Mouse (Mus musculus) retina, adult 2 months (tissue): ENCODE results near the gene Galk1.
A peak's percentile ranks its signal among the peaks of the same experiment; 100 is the strongest.

Experiments
- DNase-seq: peaks from one replicate; pipeline ENCODE4 v3.0.0-alpha.2; 2012; ENCODE audit warnings: low read depth, low spot score

The Galk1 gene

DNA sequence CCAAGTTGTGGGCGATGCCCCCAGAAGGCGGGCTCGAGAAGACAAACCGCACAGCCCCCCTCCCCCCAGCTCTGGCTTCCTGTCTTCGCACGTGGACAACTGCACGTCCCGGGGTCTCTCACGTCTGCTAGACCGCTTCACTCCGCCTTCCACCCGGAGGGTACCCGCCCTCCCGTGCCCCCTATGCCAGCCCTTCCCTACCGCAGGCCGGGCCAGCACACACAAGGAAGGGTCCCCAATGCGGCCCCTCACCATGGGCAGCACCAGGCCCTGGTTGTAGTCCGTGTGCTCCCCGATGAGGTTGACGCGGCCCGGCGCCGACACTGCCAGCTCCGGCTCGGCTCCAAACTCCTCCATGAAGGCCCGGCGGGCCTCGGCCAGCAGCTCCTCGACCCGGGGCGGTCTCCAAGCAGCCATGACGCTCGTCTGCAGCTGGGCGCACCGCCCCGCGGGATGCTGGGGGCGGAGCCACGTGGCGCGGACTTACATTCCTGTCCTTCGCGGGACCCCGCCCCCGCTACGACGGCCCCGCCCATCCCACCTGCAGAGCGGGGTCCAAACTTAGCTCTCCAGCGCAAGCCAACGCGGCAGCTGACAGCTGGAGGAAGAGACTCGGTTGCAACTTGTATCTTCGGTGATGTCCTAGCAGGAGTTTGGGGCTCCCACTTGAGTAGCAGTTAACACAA lies at the start of gene Galk1:
Galk1 (minus strand) TSS at position 458 of the 686 bp plus-strand sequence.
- peak; percentile 65 for DNase-seq

DNA sequence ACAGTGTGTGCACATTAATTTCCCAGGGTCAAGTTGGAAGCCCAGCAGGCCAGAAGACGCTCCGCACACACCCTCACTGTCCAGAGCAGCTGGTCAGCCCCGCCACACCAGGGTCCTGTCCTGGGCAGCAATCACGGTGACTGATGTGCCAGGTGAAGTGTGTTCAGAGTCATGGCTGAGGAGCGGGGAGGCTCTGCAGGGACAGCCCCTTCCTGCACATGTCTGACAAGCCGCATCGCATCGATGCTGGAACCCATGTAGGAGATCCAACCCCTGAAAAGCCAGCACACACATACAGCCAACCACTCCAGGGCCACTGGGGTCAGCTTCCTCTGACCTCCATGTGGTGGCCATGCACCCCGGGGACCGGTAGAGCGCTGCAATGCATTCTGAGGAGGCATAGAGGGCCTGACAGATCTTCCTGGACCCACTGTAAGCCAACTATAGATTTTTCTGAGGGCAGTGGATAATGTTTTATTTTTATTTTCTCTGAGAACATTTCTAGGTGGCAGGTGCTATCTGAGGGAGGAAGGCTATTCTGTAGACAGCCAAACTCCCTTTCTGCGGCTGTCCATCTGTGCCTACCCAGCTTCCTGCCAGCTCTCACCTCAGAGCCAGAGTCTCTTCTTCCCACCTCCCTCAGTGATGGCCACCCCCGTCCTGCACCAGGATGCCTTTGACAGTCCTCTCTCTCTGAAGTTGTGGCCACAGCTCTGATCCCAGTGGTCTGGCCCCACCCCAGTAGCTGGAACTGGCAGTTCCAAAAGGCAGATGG lies 49.3 kb upstream of the Galk1 start:
- no peak for DNase-seq

DNA sequence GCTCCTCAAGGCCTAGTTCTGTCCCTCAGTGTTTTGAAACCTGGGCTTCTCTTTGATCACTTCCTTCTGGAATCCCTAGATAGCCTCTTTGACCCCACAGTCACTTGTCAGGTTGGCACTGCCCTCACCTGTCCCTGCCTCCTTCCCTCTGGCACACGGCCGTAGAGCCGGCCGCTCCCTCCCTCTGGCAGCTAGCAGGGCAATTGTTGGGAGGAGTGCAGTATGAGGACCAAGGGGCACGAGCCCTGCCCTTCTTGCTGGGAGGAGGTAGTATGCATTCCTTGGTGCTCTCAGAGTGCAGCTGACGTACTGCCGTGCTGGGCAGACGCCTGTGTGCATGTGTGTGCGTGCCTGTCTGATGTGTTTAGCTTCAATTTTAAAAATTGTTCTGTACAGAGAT lies 48.1 kb upstream of the Galk1 start:
- DNase-seq, result no peak

DNA sequence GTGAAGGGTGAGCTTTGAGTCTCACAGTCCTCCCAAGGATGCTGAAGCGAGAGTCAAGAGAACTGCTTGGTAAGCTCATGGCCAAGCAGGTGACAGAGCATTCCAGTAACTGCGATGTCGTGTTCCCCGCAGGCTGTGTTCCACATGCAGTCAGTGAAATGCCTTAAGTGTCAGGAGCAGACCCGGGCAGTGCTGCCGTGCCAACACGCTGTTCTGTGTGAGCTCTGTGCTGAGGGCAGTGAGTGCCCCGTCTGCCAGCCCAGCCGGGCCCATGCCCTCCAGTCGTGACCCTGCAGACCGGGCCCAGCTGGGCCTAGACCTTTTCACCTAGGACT lies 47.1 kb upstream of the Galk1 start:
- no peak for DNase-seq

DNA sequence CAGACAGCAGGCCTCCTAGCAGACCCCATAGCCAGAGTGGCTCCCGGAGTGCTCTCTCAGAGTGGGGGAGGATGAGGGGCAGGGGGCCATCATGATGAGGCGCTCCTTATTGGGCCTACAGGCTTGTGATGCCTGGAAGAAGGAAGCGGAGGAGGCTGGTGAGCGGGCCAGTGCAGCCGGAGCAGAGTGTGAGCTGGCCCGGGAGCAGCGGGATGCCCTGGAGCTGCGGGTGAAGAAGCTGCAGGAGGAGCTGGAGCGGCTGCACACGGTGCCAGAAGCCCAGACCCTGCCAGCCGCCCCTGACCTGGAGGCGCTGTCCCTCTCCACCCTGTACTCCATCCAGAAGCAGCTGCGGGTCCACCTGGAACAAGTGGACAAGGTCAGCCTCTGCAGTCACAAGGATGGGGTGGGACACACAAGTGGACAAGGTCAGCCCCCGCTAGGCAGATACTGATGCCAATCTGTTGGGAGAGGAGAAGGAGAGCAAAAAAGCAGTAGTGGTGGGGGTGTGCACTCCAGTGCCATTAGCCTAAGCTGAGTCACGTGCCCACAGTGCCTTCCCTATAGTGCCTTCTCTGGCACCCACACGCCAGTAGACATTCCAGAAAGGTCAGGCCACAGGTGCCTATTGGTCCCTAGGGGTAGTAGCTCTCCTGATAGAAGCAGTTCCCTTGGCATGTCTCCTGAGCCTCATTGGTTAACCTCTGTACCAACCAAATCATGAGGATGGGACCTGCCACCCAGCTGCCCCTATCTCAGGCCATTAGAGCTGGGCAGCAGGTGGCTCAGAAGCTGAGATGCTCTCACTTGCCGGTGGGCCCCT lies 46.6 kb upstream of the Galk1 start:
- no peak for DNase-seq

DNA sequence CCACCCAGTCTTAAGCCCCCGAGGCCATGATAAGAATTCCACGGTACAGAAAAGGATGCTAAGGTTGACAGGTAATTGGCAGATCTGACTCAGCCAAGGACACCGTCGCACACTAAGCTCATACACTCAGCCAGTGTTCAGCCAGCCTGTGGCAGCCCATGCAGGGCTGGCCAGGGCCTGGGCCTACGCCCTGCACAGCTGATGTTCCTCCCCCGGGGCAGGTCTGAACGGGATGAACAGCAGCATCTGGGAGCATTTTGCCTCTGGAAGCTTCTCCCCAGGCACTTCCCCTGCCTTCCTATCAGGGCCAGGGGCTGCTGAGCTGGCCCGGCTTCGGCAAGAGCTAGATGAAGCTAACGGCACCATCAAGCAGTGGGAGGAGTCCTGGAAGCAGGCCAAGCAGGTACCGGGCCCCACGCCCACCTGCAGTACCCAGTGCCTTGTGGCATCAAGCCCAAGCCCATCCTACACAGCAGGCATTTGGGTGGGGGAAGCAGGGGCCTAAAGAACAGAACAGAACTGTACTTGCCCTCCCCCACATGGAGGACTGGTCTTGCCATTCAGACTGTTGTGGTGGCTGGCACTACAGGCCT lies 45.6 kb upstream of the Galk1 start:
- no peak for DNase-seq

DNA sequence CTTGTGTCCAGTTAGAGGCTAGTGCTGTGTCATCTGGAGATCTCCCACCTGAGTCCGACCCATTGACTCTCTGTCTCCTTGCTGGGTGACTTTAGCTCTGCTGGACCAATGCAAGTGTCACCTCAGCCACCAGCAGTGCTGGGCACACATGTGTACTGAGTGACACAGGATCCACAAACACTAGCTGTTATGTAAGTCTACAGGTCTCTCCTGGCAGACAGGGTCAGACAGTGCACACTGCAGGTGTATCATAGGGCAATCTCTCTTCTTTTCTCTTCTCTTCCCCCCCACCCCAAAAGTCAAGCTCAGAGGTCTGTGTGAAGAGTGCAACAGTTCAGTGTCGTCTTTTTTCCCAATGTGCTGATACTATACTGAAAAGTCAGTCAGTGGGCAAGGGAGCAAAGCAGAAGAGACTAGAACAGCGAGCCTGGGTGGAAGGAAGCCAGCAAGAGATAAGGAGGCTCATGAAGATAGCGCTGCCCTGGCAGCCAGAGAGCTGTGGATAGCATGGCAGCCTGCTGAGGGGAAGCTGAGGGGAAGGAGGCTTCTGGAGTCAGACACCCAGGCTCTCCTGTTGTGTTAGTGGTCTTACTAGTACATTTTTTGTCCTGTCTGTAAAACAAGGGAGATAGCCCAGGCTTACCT lies 44.8 kb upstream of the Galk1 start:
- no peak for DNase-seq

DNA sequence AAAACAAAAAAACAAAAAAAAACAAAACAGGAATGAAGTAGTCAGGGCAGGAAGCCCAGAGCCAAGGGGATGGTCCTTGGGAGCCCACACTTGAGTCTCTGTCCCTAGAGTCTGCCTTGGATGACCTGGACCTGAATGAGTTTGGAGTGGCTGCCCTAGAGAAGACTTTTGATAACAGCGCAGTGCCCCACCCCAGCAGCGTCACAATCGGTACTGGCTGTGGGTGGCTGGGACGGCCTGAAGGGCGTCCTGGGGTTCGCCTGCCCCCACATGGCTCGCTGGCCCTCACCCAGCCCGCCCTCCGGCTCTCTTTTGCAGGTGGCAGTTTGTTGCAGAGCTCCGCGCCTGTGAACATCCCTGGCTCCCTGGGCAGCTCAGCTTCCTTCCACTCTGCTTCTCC lies 43.4 kb upstream of the Galk1 start:
- no peak for DNase-seq

DNA sequence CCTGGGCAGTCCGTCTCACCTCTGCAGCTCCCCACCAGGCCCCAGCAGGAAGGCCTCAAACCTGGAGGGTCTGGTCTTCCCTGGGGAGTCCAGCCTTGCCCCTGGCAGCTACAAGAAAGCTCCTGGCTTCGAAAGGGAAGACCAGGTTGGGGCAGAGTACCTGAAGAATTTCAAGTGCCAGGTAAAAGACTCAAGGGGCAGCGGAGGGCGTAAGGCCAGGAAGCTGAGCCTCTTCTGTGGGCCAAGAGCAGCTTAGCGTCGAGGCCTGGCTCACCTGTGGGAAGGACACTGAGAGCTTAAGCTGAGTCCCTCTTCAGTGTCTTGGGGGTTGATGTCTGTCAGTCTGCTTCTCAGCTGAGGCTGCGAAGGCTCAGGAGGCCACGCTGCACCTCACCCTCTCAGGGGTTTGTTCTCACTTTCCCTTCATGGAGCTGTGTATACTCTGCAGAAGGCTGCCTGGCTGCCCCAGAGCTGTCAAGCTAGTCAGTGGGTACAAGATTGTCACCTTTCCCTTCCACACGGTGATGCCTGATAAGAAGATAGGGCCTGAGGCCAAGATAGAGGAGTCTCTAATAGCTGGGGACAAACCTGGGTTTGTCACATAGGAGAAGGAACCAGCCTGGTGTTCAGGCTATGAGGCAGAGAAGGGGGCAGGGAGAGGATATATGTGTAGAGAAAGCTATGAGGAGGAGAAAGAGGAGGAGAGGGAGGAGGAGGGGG lies 41.2 kb upstream of the Galk1 start:
- no peak for DNase-seq

DNA sequence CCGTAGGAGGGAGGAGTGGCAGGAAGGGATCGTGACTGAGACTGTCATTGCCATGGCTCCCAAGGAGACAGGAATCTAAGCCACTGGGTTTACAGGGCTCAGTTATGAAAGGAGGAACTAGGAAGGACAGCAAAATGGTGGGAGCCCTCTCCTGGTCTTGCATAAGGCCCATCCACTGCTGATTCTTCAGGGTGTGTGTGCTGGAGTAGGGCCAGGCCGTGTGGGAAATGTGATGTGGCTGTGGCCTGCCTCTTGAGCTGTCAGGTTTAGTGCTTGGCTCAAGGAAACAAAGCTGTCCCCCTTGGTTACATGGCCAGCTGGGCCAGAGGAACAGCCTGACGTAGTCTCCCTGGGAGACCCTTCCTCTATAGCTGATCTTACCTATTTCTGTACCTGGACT lies 37.7 kb upstream of the Galk1 start:
- DNase-seq, result no peak

DNA sequence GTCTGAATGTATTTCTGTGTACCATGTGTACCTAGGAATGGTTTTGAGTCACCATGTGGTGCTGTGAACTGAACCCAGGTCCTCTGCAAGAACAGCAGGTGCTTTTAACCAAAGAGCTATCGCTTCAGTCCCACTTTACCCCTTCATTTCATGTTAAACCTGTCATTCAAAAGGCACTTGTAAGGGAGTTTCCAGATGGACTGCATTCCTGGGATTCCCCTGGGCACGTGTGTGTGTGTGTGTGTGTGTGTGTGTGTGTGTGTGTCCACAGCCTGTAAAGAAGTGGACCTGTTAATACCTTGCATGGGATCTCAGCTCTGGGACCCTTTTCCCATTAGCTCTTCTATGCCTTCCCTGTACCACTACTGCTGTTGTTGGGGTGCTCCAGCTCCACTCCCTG lies 37.1 kb upstream of the Galk1 start:
- no peak for DNase-seq

DNA sequence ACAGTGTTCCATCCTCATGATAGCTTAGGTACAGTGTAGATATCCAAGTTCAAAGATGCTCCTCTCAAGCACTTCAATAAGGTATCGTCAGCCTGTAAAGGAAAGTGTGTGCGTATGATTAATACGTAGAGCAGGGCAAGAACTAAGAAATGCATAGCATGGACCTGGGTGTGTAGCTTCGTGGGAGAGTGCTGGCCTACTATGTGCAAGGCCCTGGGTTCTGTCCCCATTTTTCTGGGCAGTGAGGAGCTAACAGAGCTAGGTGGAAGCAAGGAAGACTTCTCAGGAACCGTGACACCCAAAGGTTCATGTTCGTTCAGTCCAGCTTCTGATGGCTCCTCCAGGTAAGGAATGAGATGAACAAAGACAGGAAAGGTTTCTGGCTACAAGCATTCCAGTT lies 32.7 kb upstream of the Galk1 start:
- DNase-seq, result no peak

DNA sequence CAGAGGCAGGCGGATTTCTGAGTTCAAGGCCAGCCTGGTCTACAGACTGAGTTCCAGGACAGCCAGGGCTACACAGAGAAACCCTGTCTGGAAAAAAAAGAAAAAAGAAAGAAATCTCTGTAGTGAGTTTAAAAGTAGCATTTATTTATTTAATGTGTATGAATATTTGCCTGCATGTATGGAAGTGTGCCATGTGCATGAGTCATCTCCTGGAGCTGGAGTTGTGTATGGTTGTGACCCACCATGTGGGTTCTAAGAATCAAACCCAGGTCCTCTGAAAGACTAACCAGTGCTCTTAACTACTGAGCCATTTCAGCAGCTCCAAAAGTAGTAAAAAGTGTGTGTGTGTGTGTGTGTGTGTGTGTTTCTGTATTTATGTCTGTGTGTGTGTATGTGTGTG lies 30.8 kb upstream of the Galk1 start:
- DNase-seq, result no peak

DNA sequence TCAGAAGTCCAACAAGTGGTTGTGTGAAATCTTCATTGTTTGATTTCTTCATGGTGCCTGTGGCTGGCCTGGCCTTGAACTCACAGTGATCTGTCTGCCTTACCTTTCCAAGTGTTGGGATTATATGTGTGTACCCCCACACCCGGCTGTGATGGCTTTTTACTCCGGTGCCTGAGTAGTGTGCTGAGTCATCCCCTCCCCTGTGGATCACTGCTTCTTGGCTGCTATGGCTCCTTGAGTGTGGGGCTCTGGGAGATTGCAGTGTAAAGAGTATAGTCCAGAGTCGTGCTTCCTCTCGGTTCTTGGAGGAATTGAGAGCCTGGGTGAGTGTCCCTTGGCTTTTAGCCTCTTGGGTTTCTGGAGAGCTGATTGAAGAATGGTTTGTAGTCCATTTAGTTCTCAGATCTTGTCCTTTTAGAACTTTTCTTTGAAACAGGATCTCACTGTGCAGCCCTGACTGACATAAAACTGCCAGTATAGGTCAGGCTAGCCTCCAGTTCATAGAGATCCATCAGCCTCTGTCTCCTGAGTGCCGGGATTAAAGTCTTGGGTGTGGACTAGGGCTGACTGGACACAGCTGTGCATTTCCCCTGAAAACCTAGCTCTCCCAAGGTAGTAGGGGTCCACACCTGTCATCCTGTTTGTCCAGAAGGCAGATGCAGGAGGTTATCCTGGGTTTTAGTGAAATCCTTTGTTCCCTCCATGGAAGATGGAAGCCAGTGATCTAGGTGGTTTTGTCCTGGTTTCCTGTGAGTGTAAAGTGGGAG lies 30.0 kb upstream of the Galk1 start:
- DNase-seq, result no peak

DNA sequence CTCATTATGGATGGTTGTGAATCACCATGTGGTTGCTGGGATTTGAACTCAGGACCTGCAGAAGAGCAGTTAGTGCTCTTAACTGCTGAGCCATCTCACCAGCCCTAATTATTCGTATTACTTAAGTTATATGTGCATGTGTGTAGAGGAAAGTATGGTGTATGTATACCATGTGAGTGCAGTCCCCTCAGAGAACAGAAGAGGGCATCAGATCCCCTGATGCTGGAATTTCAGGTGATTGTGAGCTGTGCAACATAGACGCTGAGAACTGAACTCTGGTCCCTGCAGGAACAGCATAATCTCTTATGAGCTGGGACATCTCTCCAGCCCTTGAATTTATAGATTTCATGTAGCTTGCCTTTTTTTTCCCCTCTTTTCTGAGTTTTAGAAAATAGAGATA lies 29.3 kb upstream of the Galk1 start:
- no peak for DNase-seq

DNA sequence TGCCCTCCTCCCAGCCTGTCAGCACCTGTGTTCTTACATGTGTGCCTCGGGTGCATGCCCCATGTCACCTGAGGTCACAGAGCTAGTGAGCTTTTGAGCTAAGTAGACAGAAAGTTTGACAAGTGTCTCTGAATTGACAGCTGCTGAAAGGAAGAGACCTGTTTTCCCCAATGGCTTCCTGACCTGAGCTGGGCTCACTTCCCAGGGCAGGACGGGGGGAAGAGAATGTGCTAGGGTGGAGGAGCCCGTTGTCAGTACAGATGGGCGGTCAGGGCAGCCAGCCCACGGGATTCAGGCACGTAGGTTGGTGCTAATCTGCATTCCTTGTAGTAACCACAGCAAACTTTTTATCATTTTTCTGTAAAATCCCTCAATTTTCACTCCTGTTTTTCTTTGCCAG lies 28.1 kb upstream of the Galk1 start:
- no peak for DNase-seq

DNA sequence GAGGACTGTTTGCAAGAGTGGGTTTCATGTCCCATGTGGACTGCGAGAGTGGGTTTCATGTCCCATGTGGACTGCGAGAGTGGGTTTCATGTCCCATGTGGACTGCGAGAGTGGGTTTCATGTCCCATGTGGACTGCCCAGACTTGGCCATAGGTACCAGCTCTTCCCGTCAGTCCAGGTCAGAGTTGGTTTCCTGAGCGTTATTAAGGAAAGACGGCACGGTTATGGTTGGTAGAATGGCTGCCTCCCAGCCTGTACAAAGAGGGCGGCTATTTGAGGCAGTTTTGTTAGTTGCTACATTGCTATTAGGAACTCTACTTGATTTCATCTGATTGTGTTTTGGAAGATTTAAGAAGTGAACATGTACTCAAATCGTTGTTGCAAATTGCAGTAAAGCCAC lies 25.3 kb upstream of the Galk1 start:
- no peak for DNase-seq

DNA sequence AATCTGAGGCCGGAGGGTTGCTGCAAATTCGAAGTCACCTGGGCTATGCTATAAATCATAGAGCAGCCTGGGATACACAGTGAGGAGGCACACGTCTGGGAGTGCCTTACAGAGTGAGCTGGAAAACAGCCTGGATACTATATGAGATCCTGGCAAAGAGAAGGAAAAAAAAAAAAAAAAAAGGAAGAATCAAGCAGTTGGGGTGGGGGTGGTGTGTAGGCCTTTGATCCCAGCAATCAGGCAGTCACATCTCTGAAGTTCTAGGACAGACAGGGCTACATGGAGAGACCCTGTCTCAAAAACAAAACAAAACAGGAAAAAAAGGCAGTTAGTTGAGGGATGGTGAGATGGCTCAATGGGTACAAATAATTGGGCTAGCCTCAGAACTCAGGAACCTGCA lies 24.2 kb upstream of the Galk1 start:
- DNase-seq, result no peak

DNA sequence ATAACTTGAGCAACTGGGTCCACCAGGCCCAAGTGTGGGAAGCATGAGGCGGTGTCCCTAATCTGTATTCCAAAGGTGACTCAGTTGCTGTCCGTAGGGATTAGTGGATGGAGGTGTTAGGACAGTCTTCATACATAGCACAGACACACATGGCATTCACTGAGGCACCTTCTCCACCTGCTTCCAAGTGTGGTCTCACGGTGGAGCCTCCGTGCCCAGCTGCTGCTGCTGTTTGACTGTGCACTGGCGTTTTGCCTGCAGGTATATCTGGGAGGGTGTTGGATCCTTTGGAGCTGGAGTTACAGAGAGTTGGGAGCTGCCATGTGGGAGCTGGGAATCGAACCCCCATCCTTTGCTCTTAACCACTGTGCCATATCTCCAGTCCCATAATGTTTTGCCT lies 22.1 kb upstream of the Galk1 start:
- no peak for DNase-seq
